Mouse (Mus musculus) megakaryocyte-erythroid progenitor cell, adult 5-6 weeks (primary cell): Measurements from ENCODE around the gene Lix1l. TPM values are rescaled to one million over a fixed set of nuclear protein-coding genes. Genes with fewer than 3 reads are reported as not detected.

ENCODE experiments used
- ATAC-seq: replicated peaks from 2 replicates; pipeline ENCODE4 v1.8.0; 2016; ENCODE audit warnings: mild to moderate bottlenecking, inconsistent platforms; ENCODE audit not compliant: severe bottlenecking, poor library complexity, low FRiP score, low TSS enrichment
- total RNA-seq, 2 experiments: library from RNA; stranded (forward) in 1 of 2; stranded (reverse) in 1 of 2; fragments of 200-1000, 215-1000 nt in 1 of 2; fragments of >200 nt in 1 of 2; fragmentation: Nextera tagmentation in 1 of 2; gene quantifications; 2 replicates each; pipeline ENCODE4 v1.2.3; 2014 to 2017

Lix1l gene
- total RNA-seq, 2 experiments from 2014 or later = 0.72 to 0.94 TPM

- ATAC-seq = peak; percentile 7; the same call in 1 of the 2 replicates
These were observed 36.9 kb upstream of the Lix1l start for GRCm38 (mm10) chr3:96563911-96564632.

GRCm38 (mm10) chr3:96564633-96565032 lies 36.3 kb upstream of the Lix1l start:
- peak; percentile 60 for ATAC-seq

GRCm38 (mm10) chr3:96565105-96565504 lies 35.8 kb upstream of the Lix1l start:
- no peak for ATAC-seq

GRCm38 (mm10) chr3:96566661-96567450 lies 34.1 kb upstream of the Lix1l start:
- ATAC-seq = no peak

- no peak for ATAC-seq
These were observed 32.3 kb upstream of the Lix1l start for GRCm38 (mm10) chr3:96568605-96569004.

GRCm38 (mm10) chr3:96569506-96569905 lies 31.4 kb upstream of the Lix1l start:
- ATAC-seq = no peak

GRCm38 (mm10) chr3:96569966-96570605 lies 30.9 kb upstream of the Lix1l start:
- ATAC-seq = no peak

GRCm38 (mm10) chr3:96570643-96571042 lies 30.3 kb upstream of the Lix1l start:
- no peak for ATAC-seq

GRCm38 (mm10) chr3:96571336-96571735 lies 29.6 kb upstream of the Lix1l start:
- ATAC-seq = no peak

- ATAC-seq = no peak
These were observed 28.9 kb upstream of the Lix1l start for GRCm38 (mm10) chr3:96571896-96572698.

- no peak for ATAC-seq
These were observed 27.1 kb upstream of the Lix1l start for GRCm38 (mm10) chr3:96573611-96574511.

- no peak for ATAC-seq
These were observed 25.5 kb upstream of the Lix1l start for GRCm38 (mm10) chr3:96575272-96575984.

GRCm38 (mm10) chr3:96576005-96576658 lies 24.8 kb upstream of the Lix1l start:
- 0 out of 2 replicates have a peak, but pooled peaks have one; percentile 7 for ATAC-seq

- peak; percentile 93 for ATAC-seq
These were observed 24.0 kb upstream of the Lix1l start, which contains the start of gene Gm16253 for GRCm38 (mm10) chr3:96576690-96577541. Gm16253 (plus strand) TSS chr3:96576984.

GRCm38 (mm10) chr3:96577566-96577965 lies 23.4 kb upstream of the Lix1l start:
- ATAC-seq = no peak

- ATAC-seq = no peak
These were observed 22.2 kb upstream of the Lix1l start for GRCm38 (mm10) chr3:96578561-96579238.
